Mouse (Mus musculus): ENCODE measurements around the gene Rnf5.

The Rnf5 gene

GRCm38 (mm10) chr17:34631647-34632046 lies 28.2 kb upstream of the Rnf5 start:
- peak; percentile 80 for DNase-seq

- DNase-seq, result peak; percentile 74
Measured at GRCm38 (mm10) chr17:34630761-34631301, 27.3 kb upstream of the Rnf5 start.

DNA sequence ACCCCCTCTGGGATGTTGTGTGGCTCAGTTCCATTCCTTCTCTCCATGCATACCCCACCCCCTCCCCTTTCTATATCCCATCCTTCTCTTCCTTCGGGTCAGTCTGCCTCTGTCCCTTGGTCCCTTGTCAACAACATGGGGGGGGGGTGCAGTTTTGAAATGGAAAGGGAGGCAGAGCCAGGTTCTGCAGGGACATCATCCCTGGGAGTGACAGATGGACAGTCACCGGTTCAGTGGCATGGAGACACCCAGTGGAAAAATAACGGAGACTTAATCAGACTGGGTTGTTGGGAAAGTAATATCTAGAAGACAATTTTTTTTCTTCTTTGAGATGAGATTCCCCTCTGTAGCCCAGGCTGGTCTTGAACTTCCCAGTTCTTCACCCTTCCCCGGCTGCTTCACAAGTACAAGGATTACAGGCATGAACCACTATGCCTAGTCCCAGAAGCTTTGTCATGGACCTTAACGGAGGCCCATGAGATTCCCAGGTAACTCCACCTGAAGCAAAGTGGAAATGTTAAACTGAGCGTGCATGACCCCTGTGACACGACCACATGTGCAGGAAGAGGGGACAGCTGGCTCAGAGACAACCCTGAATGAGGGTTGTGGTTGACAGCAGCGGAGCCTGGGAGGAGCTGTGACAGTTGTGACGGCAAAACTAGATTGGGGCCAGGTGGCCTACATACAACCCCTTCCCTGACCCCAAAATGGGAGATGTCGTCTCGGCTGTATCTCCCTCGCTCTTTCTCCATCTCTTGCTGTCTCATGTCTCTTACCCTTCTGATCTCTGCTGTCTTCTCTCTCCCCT lies 26.5 kb upstream of the Rnf5 start:
- peak; percentile 72 for DNase-seq

- DNase-seq, result peak; percentile 77
Measured at GRCm38 (mm10) chr17:34629221-34629751, 25.8 kb upstream of the Rnf5 start, which contains the start of gene Prrt1. Gene Prrt1 (plus strand): TSS chr17:34629533.

GRCm38 (mm10) chr17:34628644-34628967 lies 25.1 kb upstream of the Rnf5 start:
- peak; percentile 63 for DNase-seq

GRCm38 (mm10) chr17:34627943-34628643 lies 24.6 kb upstream of the Rnf5 start, which contains the start of gene Ppt2:
Gene Ppt2 (minus strand): TSS chr17:34628510.
- peak; percentile 86 for DNase-seq

DNA sequence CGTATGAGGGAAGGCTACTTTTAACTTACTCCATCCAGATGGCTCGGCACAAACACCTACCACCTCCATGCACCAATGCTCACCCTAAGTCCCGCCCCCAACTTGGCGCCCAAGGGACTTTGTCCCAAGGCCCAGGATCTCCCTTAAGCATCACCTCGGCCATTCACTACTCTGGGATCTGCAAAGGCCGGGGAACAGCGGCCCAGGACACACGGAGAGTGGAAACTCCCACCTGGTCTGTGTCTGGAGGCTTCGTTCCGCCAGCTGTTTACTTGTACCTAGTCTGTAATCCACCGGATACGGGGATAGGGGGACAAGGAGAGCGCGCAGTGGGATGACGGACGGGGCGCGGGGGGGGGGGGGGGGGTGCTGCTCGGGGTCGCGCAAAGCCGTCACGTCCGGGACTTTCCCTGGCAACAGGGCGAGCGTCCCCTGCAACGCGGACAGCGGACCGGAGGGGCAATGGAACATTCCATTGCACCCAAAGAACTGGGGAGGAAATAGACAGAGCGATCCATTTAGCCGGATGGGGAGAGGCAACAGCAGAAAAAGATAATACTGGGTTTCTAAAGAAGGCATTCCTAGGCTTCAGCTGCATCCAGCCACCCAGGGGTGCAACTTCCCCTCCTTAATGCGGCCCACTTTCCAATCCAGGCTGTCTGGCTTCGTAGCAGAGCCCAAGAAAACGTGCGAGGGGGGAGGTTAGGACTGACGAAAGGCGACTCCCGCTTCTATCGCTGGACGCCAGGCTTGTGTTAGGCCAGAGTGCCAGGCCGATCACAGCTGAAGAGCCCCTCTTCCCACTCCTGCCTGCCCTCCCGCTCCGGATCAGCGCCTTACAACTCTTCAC lies 23.8 kb upstream of the Rnf5 start:
- DNase-seq, result peak; percentile 92

DNA sequence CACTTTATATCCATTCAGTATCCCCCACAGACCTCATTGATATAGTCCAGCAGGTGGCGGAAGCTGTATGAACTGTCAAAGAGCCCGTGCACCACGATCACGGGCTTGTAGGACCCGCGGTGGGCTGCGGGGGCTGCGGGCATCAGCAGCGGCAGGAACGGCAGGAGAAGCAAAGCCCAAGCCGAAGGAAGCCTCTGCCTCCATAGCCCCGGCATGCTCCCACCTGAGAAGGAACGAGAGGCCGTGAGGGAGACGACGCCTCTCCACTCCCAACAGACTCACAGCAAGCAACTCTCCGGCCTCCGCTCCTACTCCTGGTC lies 23.2 kb upstream of the Rnf5 start:
- DNase-seq, result no peak

DNA sequence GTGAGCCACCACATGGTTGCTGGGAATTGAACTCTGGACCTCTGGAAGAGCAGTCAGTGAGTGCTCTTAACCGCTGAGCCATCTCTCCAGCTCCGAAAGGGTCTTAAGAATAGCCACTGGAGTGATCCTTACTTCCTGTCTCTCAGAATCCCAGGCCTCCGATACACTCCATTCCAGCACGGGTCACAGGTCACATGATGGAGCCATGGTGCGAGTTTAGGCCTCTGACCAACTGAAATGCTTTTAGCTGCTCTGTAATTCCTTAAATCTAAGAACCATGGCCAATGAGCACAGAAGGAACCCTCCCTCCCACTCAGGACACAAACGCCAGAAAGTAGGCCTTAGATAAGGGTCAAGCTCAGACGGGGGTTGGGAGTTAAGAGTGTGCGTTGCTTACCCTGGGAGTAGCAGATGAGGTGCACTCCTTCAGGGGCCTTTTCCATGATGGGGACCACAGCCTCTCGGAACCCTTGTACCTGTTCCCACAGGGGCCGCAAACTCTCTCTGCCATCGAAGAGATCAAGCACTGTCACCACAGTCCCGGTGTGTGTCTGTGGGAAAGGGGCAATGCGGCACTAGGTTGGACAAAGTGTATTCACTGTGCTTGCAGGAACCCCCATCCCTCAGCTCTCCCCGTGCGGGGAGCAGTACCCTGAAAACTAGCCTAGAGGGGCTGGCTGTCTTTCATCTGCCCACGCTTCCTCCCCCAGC lies 22.7 kb upstream of the Rnf5 start:
- DNase-seq, result peak; percentile 56

- no peak for DNase-seq
Measured at GRCm38 (mm10) chr17:34624981-34625380, 21.5 kb upstream of the Rnf5 start.

DNA sequence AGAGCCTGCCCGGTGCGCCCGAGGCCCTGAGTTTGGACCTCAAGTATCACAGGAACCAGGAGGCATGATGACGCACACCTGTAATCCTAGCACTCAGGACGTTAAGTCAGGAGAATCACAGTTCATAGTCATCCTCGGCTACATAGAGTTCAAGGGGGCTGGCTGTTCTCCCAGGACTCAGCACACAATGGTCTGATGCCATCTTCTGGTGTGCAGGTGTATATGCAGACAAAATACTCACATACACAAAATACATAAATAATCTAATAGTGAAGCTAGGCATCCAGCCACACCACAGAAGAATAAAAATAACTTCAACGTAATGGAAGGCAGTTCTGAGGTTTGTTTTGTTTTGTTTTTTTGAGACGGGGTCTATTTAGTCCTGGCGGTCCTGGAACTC lies 19.7 kb upstream of the Rnf5 start:
- DNase-seq, result no peak

DNA sequence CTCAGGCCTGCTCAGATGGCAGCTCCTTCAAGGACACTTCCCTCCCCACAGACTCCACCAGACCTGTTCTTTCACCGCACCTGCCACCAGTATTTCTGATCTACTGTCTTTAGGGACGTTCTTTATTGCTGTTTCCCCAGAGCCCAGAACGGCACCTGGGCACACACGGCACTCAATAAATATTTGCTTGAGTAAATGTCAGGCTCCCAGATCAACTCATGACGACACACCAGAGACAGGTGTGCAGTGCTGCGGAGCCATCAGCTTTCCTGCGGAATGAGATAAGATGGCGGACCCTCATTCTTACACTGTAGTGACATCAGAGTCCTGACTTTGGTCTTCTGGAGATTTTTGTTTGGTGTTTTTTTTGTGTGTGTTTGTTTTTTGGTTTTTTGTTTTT lies 17.5 kb upstream of the Rnf5 start:
- DNase-seq, result no peak

GRCm38 (mm10) chr17:34618999-34619398 lies 15.5 kb upstream of the Rnf5 start:
- no peak for DNase-seq

DNA sequence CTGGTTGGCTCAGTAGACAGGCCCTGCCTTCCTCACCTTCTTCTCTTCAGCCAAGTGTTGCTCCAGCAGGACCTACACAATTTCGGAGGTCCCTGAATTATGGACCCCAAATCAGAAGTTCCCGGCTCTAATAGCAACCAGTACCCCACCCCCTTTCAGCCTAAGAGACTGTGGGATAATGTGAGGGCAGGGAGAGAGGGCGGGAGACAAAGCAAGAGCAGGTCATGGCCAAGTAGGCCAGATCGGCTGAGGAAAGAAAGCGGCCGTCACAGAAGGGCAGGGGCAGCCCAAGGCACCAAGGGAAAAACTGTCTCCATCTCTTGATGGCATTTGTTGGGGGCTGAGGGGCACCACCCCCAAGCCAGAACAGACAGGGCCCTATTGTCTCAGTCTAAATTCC lies 12.4 kb upstream of the Rnf5 start, which contains the start of gene Egfl8:
Gene Egfl8 (minus strand): TSS at position 101 of the 400 bp plus-strand sequence.
- no peak for DNase-seq

- DNase-seq, result no peak
Measured at GRCm38 (mm10) chr17:34613830-34614229, 10.3 kb upstream of the Rnf5 start.

GRCm38 (mm10) chr17:34613054-34613645 lies 9.7 kb upstream of the Rnf5 start:
- no peak for DNase-seq

- DNase-seq, result no peak
Measured at GRCm38 (mm10) chr17:34611050-34611449, 7.6 kb upstream of the Rnf5 start.

GRCm38 (mm10) chr17:34607997-34608396 lies 4.5 kb upstream of the Rnf5 start:
- DNase-seq, result peak; percentile 65

DNA sequence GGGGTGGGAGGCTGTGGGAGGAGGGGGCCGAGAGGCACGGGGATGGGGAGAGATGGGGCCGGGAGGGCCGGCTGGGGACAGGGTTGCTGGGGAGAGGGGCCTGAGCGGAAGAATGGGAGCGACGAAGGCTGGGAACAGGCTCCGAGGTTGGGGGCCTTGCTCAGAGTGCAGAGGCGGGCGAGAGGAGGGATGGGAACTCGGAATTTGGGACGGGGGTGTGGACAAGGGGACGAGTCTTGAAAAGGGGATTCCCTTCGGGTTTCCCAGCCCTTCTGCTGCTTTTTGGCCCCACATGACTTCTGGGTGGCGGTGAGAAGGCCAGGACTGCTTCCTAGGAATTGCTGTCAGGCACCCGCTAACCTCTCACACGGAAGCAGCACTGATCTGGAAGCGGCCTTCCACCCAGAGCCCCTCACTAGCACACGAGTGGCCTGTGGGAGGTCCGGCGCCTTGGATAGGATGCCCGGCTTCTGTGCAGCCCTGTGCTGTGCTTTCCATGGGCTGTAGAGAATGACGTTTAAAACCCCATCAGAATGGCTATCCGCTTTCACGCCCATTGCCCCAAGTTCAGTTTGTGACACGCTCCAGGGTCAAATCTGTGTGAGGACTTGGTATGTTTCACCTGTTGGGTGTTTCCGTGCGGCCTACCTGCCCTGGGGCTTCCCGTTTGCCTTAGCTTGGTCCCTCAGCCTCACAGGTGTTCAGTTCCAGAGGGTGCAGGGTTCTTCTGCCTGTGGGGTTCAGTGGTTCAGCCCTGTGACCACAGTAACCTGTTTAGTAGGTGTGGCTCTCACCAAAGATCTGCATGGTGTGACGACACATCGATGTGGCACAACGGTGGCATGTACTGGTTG lies 2.9 kb upstream of the Rnf5 start:
- DNase-seq, result no peak

DNA sequence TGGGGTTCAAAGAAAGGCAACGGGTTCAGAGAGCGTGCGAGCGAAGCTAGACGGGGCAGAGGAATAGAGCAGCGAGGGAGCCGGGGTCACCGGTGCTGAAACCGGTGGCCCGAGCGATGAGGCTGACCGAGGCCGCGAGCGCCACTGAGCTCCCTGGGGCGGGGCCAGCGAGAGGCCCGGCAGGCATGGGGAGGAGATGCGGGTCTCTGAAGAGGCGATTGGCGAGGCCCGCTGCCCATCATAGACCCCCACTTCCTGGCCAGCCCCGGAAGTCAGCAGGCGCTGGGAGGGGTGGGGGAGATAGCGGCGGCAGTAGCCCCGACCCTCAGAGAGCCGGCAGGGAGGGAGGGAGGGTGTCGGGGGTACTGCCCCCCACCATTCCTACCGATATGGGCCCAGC lies 2.1 kb upstream of the Rnf5 start:
- DNase-seq, result peak; percentile 96

Data from cerebellum, adult 11-12 months (tissue).